Mouse (Mus musculus): Measurements from ENCODE around the gene Aktip. TPM values are rescaled to one million over a fixed set of nuclear protein-coding genes. Genes with fewer than 3 reads are reported as not detected.

Aktip gene
- polyA plus RNA-seq, 1 experiment from 2014 or later, result 19.3 TPM

DNA sequence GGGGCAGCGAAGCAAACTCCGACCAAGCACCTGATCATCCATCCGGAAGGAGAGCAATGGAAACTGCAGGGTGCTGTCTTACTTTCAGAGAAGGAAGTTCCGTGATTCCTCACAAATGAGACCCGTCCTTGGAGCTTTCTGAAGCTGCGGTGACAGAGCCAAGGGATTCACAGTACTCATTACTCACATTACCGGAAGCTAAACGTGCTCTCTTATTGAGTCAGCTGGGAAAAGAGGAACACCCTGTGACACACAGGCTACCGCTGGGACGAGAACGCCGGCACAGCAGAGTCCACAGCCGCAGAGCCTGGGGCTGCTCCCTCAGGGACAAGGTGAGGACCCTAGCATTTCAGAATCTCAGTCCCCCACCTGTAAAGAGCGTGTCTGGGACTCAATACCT is 23.6 kb downstream of the Aktip start:
- Histone ChIP-seq H3K27ac (ENCODE audit: low read depth, low read length) (no peak overlapping the region), H3K27me3 (replicated peaks; ENCODE audit: control insufficient read depth, insufficient read depth, low read length) (no peaks in the 10 kb centered on the region), H3K9me3 (ENCODE audit: control insufficient read depth, low read length) (no peaks in the 10 kb centered on the region), H3K4me2 (no peak overlapping the region), H3K36me3 (ENCODE audit: control insufficient read depth, insufficient read depth, low read length) (no peaks in the 10 kb centered on the region), H3K4me3 (ENCODE audit: low read depth, low read length) (no peak overlapping the region), H3K9ac (ENCODE audit: low read depth, low read length) (no peak overlapping the region), H3K4me1 (replicated peaks; ENCODE audit: control insufficient read depth, insufficient read depth, low read length) (no peaks in the 10 kb centered on the region)
- ATAC-seq (replicated peaks; ENCODE audit: low FRiP score) (no peak), DNase-seq (ENCODE audit: low spot score) (no peak)
- WGBS, result 60% methylated on average over 14 of the region's 14 CpGs

DNA sequence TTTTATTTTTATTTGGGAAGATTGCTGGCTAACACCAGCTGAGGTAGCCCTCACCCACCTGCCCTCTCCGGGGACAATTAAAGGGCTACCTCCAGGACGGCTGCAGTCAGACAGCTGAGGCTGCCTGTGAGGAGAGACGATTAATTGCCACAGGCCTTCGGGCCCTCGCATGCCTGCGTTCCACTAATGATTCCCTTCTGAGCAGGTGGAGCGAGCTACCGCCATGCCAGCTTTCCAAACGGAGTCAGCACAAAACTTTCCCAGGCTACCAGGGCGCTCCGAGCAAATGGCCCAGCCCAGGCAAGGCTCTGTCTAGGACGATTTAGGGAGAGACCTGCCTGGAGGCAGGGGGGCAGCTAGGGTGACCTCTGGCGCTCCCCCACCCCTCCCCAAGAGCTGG is 28.2 kb downstream of the Aktip start:
- no peak for DNase-seq (ENCODE audit: low spot score)
- no peaks in the 10 kb centered on the region for H3K9me3 ChIP-seq (ENCODE audit: control insufficient read depth, low read length)

DNA sequence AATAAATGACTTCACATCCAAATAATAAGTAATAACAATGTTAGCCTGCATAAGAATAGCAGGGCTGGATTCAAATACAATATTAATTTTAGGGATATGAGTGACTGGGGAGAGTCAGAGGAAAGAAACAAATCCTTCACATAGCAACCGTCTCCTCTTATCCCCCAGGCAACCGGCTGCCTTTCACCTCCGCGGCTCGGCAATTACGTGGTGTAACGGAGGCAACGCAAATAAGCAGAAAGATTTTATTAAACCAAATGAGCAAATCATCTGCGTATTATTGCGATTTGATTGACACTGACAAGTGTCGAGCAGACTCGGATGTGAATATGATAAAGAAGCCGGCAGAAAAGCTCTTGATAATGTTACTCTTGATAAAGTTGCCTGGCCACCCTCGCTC is 28.9 kb downstream of the Aktip start:
- DNase-seq (ENCODE audit: low spot score) (no peak), ATAC-seq (replicated peaks; ENCODE audit: low FRiP score) (no peak)
- H3K27me3 ChIP-seq (replicated peaks; ENCODE audit: control insufficient read depth, insufficient read depth, low read length), result no peaks in the 10 kb centered on the region
- WGBS, result 74% methylated on average over 14 of the region's 14 CpGs
- H3K27ac ChIP-seq (ENCODE audit: low read depth, low read length), result no peak overlapping the region
- no peak overlapping the region for H3K9ac ChIP-seq (ENCODE audit: low read depth, low read length)
- H3K4me1 ChIP-seq (replicated peaks; ENCODE audit: control insufficient read depth, insufficient read depth, low read length), result no peaks in the 10 kb centered on the region
- no peak overlapping the region for H3K4me2 ChIP-seq
- no peaks in the 10 kb centered on the region for H3K9me3 ChIP-seq (ENCODE audit: control insufficient read depth, low read length)
- no peaks in the 10 kb centered on the region for H3K36me3 ChIP-seq (ENCODE audit: control insufficient read depth, insufficient read depth, low read length)
- H3K4me3 ChIP-seq (ENCODE audit: low read depth, low read length), result no peak overlapping the region

More for the DNA sequence above, 28.2 kb downstream of the Aktip start:
- 66% methylated on average over 13 of the region's 13 CpGs for WGBS
- no peak for ATAC-seq (replicated peaks; ENCODE audit: low FRiP score)
- no peaks in the 10 kb centered on the region for H3K27me3 ChIP-seq (replicated peaks; ENCODE audit: control insufficient read depth, insufficient read depth, low read length)
- no peaks in the 10 kb centered on the region for H3K36me3 ChIP-seq (ENCODE audit: control insufficient read depth, insufficient read depth, low read length)
- H3K27ac ChIP-seq (ENCODE audit: low read depth, low read length), result no peak overlapping the region
- no peak overlapping the region for H3K4me2 ChIP-seq
- H3K9ac ChIP-seq (ENCODE audit: low read depth, low read length), result no peak overlapping the region
- H3K4me1 ChIP-seq (replicated peaks; ENCODE audit: control insufficient read depth, insufficient read depth, low read length), result no peaks in the 10 kb centered on the region
- H3K4me3 ChIP-seq (ENCODE audit: low read depth, low read length), result no peak overlapping the region

DNA sequence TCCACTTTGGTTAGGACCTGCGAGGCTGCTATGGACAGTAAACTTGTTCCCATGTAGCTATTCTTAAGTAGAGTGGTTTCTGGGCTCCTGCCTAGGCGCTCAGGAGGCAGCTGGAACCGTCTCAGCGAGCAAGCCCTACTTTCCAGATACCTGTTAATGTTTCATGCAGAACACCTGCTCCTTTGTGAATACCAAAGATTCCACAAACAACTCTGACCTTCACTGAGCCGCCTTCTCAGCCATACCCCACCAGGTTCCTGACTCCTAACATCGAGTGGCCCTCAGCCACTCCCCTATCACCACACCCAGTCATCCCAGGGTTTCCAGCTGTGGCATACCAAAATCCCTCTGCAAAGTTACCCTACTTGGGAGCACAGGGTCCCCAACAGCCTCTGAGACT is 29.6 kb downstream of the Aktip start:
- no peak for ATAC-seq (replicated peaks; ENCODE audit: low FRiP score)

DNA sequence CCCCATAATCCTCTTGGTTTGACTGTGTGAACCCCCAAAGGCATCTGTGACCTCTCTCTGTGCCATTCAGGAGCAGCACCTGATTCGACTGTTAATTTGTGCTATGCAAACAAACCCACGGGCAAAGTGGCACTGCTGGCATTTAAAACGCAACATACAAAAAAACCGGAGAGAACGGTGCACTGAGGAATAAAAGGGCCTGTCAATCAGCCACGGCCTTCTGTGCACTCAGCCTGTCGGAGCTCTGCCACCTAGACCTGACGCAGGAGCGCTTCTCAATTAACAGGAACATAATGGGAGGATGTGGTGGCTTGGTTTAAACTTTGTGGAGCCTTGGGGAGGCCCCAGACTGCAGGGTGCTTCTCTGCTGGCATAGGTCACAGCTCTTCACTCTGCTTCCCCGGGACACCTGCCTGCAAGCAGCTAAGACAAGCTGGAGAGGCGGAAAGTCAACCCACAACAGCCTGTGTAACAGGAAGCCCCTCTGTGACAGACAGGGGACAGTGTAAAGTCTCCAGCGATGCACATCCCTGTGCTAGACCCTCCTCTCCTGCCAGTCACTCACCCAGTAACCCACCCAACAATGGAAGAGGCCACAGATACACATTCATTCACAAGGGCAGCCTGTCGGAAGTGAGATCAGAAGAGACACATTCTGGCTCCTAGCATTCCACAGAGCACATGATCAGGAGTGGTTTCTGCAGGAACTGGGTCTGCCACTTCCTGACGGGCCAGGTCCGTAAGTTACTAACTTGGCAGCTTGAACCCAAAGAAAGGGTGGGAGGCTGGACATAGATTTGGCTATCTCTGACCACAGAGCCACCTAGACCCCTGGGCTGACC is 39.6 kb downstream of the Aktip start:
- 65% methylated on average over 15 of the region's 15 CpGs for WGBS
- H3K27ac ChIP-seq (ENCODE audit: low read depth, low read length), result no peak overlapping the region
- DNase-seq (ENCODE audit: low spot score), result no peak
- ATAC-seq (replicated peaks; ENCODE audit: low FRiP score), result no peak
- no peak overlapping the region for H3K4me2 ChIP-seq
- no peaks in the 10 kb centered on the region for H3K27me3 ChIP-seq (replicated peaks; ENCODE audit: control insufficient read depth, insufficient read depth, low read length)
- H3K4me3 ChIP-seq (ENCODE audit: low read depth, low read length), result no peak overlapping the region
- H3K36me3 ChIP-seq (ENCODE audit: control insufficient read depth, insufficient read depth, low read length), result no peaks in the 10 kb centered on the region
- no peaks in the 10 kb centered on the region for H3K4me1 ChIP-seq (replicated peaks; ENCODE audit: control insufficient read depth, insufficient read depth, low read length)
- no peaks in the 10 kb centered on the region for H3K9me3 ChIP-seq (ENCODE audit: control insufficient read depth, low read length)
- no peak overlapping the region for H3K9ac ChIP-seq (ENCODE audit: low read depth, low read length)

More for the DNA sequence above, 29.6 kb downstream of the Aktip start:
- Histone ChIP-seq H3K9me3 (ENCODE audit: control insufficient read depth, low read length) (no peaks in the 10 kb centered on the region), H3K36me3 (ENCODE audit: control insufficient read depth, insufficient read depth, low read length) (no peaks in the 10 kb centered on the region), H3K9ac (ENCODE audit: low read depth, low read length) (no peak overlapping the region), H3K4me2 (no peak overlapping the region), H3K27me3 (replicated peaks; ENCODE audit: control insufficient read depth, insufficient read depth, low read length) (no peaks in the 10 kb centered on the region), H3K4me3 (ENCODE audit: low read depth, low read length) (no peak overlapping the region), H3K27ac (ENCODE audit: low read depth, low read length) (no peak overlapping the region), H3K4me1 (replicated peaks; ENCODE audit: control insufficient read depth, insufficient read depth, low read length) (no peaks in the 10 kb centered on the region)
- 71% methylated on average over 6 of the region's 6 CpGs for WGBS
- no peak for DNase-seq (ENCODE audit: low spot score)

DNA sequence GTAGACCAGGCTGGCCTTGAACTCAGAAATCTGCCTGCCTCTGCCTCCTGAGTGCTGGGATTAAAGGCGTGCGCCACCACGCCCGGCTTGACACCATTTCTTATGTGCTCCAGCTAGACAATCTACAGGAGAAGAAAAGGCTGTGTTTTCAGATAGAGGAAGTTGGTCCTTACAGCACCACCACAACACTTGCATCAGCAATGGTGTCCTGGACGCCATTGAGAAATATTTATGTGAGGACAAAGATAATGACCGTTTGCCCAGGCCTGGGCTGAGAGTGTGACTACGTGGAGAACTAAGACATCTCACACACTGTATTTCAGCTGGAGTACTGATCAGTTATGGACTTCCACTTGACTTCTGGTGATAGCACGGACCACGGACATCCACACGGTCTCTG is 41.2 kb downstream of the Aktip start:
- 86% methylated on average over 10 of the region's 10 CpGs for WGBS
- Histone ChIP-seq H3K9ac (ENCODE audit: low read depth, low read length) (no peak overlapping the region), H3K27me3 (replicated peaks; ENCODE audit: control insufficient read depth, insufficient read depth, low read length) (no peaks in the 10 kb centered on the region), H3K9me3 (ENCODE audit: control insufficient read depth, low read length) (0 out of 2 replicates have a peak, but pooled peaks cover 2% of the 10 kb centered on the region), H3K4me3 (ENCODE audit: low read depth, low read length) (no peak overlapping the region), H3K36me3 (ENCODE audit: control insufficient read depth, insufficient read depth, low read length) (no peaks in the 10 kb centered on the region), H3K27ac (ENCODE audit: low read depth, low read length) (no peak overlapping the region), H3K4me1 (replicated peaks; ENCODE audit: control insufficient read depth, insufficient read depth, low read length) (no peaks in the 10 kb centered on the region), H3K4me2 (no peak overlapping the region)
- no peak for DNase-seq (ENCODE audit: low spot score)
- no peak for ATAC-seq (replicated peaks; ENCODE audit: low FRiP score)

DNA sequence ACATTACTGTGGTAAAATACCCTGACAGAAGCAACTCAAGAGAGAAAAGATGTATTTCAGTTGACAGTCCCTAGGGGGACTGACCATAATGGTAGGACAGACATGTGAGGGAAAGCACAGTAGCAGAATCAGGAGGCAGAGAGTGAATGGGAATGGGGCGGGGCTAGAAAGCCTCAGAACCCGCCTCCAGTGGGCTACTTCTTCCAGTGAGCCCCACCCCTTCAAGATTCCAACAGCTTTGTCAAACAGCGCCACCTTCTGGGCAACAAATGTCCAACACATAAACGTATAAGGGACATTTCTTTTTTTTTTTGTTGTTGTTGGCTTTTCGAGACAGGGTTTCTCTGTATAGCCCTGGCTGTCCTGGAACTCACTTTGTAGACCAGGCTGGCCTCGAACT is 45.2 kb downstream of the Aktip start:
- 0 out of 2 replicates have a peak, but pooled peaks cover 2% of the 10 kb centered on the region for H3K9me3 ChIP-seq (ENCODE audit: control insufficient read depth, low read length)
- DNase-seq (ENCODE audit: low spot score) (no peak), ATAC-seq (replicated peaks; ENCODE audit: low FRiP score) (no peak; the same call in 1 of the 2 replicates)
- 42% methylated on average over 6 of the region's 6 CpGs for WGBS
- no peak overlapping the region for H3K9ac ChIP-seq (ENCODE audit: low read depth, low read length)
- H3K36me3 ChIP-seq (ENCODE audit: control insufficient read depth, insufficient read depth, low read length), result no peaks in the 10 kb centered on the region
- H3K27ac ChIP-seq (ENCODE audit: low read depth, low read length), result no peak overlapping the region
- H3K27me3 ChIP-seq (replicated peaks; ENCODE audit: control insufficient read depth, insufficient read depth, low read length), result no peaks in the 10 kb centered on the region
- H3K4me1 ChIP-seq (replicated peaks; ENCODE audit: control insufficient read depth, insufficient read depth, low read length), result no peaks in the 10 kb centered on the region
- no peak overlapping the region for H3K4me2 ChIP-seq
- no peak overlapping the region for H3K4me3 ChIP-seq (ENCODE audit: low read depth, low read length)

DNA sequence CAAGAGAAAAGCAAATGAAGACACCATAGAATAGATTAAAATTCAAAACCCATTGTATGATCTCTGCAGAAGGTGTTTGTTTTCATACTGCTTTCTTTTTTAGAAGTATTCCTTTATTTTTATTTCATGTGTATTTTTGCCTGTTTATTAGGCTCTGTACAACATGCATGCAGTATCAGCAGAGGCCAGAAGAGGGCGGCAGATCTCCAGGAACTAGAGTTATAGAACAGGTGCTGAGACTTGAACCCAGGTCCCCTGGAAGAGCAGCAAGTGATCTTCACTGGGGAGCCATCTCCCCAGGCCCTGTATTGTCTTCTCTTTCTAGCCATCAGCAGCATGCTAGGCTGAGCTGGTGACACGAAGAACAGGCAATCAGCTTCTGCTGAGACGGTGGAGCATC is 45.9 kb downstream of the Aktip start:
- Histone ChIP-seq H3K36me3 (ENCODE audit: control insufficient read depth, insufficient read depth, low read length) (no peaks in the 10 kb centered on the region), H3K27me3 (replicated peaks; ENCODE audit: control insufficient read depth, insufficient read depth, low read length) (no peaks in the 10 kb centered on the region), H3K4me1 (replicated peaks; ENCODE audit: control insufficient read depth, insufficient read depth, low read length) (no peaks in the 10 kb centered on the region), H3K9me3 (ENCODE audit: control insufficient read depth, low read length) (0 out of 2 replicates have a peak, but pooled peaks cover 2% of the 10 kb centered on the region), H3K27ac (ENCODE audit: low read depth, low read length) (no peak overlapping the region), H3K4me3 (ENCODE audit: low read depth, low read length) (no peak overlapping the region), H3K9ac (ENCODE audit: low read depth, low read length) (no peak overlapping the region), H3K4me2 (no peak overlapping the region)
- ATAC-seq (replicated peaks; ENCODE audit: low FRiP score) (no peak), DNase-seq (ENCODE audit: low spot score) (no peak)
- WGBS, result 64% methylated on average over 3 of the region's 3 CpGs

DNA sequence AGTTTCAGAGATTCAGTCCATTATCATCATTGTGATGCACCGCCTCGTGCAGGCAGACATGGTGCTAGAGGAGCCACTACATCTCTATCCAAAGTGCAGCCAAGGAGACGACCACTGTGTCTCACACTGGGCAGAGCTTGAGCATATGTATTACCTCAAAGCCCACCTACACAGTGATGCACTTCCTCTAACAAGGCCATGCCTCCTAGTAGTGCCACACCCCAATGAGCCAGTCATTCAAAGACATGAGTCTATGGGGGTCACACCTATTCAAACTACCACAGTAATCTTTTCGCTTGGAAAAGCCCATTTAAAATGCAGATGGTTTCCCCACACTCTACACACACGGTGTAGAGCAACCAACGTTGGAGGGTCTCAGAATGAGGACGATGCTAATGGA is 48.2 kb downstream of the Aktip start:
- H3K4me1 ChIP-seq (replicated peaks; ENCODE audit: control insufficient read depth, insufficient read depth, low read length), result no peaks in the 10 kb centered on the region
- WGBS, result 90% methylated on average over 7 of the region's 7 CpGs
- H3K9ac ChIP-seq (ENCODE audit: low read depth, low read length), result no peak overlapping the region
- no peaks in the 10 kb centered on the region for H3K27me3 ChIP-seq (replicated peaks; ENCODE audit: control insufficient read depth, insufficient read depth, low read length)
- H3K4me2 ChIP-seq, result no peak overlapping the region
- H3K36me3 ChIP-seq (ENCODE audit: control insufficient read depth, insufficient read depth, low read length), result no peaks in the 10 kb centered on the region
- no peak overlapping the region for H3K27ac ChIP-seq (ENCODE audit: low read depth, low read length)
- H3K9me3 ChIP-seq (ENCODE audit: control insufficient read depth, low read length), result 0 out of 2 replicates have a peak, but pooled peaks cover 2% of the 10 kb centered on the region
- ATAC-seq (replicated peaks; ENCODE audit: low FRiP score), result no peak
- no peak overlapping the region for H3K4me3 ChIP-seq (ENCODE audit: low read depth, low read length)
- no peak for DNase-seq (ENCODE audit: low spot score)

Data from liver, embryonic 11.5 days (tissue).